Mouse (Mus musculus) E14TG2a.4 (cell line): ENCODE measurements at regions not wholly inside any gene's neighbourhood (a gene's known extent, or its start where the extent isn't known, plus 50 kb on each side); places are given as distances from the start of the nearest gene placed in this dataset.

ENCODE experiments used
- H3K27me3 ChIP-seq: 2 replicates; pipeline ENCODE4 v1.6.1; 2014; ENCODE audit warnings: low read length, control low read depth; ENCODE audit not compliant: insufficient read depth
- H3K36me3 ChIP-seq: 2 replicates; pipeline ENCODE4 v1.6.1; 2014; ENCODE audit warnings: low read length, control low read depth; ENCODE audit not compliant: insufficient read depth
- H3K4me1 ChIP-seq: replicated peaks from 2 replicates; pipeline ENCODE4 v1.6.1; 2014; ENCODE audit warnings: low read depth, low read length, control low read depth
- H3K4me3 ChIP-seq: replicated peaks from 2 replicates; pipeline ENCODE4 v1.5.1; 2014; ENCODE audit warnings: mild to moderate bottlenecking, low read length
- H3K9me3 ChIP-seq: 2 replicates; pipeline ENCODE4 v1.6.1; 2014; ENCODE audit warnings: low read length, control low read depth
- CTCF ChIP-seq: conservative IDR thresholded peaks from 2 replicates; pipeline ENCODE4 v1.5.1; 2014; ENCODE audit warnings: low read length
- NANOG ChIP-seq: IDR thresholded peaks from 2 replicates; pipeline ENCODE4 v1.6.1; 2014; ENCODE audit warnings: borderline replicate concordance, low read length, mixed read lengths
- POU5F1 ChIP-seq: IDR thresholded peaks from 2 replicates; pipeline ENCODE4 v1.6.1; 2014; ENCODE audit warnings: low read length, borderline replicate concordance

DNA sequence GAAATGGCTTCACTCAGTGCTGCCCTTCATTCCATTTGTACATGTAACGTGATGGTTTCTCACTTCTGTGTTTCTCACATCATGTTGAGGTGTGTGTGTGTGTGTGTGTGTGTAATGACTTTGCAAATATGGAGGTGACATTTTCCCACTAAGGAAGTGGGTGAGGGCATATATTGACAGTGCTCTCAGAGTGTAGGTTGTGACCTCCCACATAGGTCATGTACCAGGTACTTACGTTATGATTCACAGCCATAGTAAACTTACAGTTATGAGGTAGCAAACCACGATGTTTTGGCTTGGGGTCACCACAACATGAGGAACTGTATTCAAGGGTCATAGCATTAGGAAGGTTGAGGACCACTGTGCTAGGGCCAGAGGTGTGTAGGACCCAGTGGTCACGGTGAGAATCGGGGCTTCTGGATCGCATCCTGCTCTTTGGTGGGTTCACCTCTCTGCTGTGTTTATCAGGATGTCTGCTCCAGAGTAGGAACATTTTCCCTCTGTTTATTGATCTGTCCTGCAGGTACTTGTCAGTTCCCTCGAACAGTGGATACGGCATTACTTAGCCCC is 238.7 kb upstream of the Cxcr4 start:
- Histone ChIP-seq H3K9me3 (no peaks in the 10 kb centered on the region), H3K4me1 (peaks cover 4% of the 10 kb centered on the region; the same call in 1 of the 2 replicates), H3K36me3 (no peaks in the 10 kb centered on the region), H3K27me3 (peaks cover 4% of the 10 kb centered on the region; the same call in 1 of the 2 replicates), H3K4me3 (no peak overlapping the region)
- no peak for TF ChIP-seq POU5F1
- TF ChIP-seq CTCF = no peak
- no peak for TF ChIP-seq NANOG

DNA sequence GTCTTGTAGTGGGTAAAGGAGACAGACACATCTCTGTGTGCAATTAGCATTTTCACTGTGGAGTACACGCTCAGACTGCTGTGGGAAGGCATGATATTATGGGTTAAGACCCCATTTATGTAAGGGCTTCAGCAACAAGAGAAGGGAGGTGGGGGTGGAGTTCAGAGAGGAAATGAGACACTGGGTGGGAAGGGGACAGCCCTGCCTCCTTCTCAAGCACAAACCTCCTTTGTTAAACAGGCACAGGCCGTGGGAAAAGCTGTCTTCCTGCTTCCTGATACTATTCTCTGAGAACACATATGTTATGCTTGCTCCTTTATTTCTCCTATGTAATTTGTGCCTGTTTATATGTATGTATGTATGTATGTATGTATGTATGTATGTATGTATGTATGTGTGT is 237.4 kb upstream of the Cxcr4 start:
- H3K4me3 ChIP-seq = no peak overlapping the region
- TF ChIP-seq CTCF = no peak
- no peaks in the 10 kb centered on the region for H3K9me3 ChIP-seq
- H3K4me1 ChIP-seq = peaks cover 4% of the 10 kb centered on the region; the same call in 1 of the 2 replicates
- peaks cover 4% of the 10 kb centered on the region; the same call in 1 of the 2 replicates for H3K27me3 ChIP-seq
- no peaks in the 10 kb centered on the region for H3K36me3 ChIP-seq

DNA sequence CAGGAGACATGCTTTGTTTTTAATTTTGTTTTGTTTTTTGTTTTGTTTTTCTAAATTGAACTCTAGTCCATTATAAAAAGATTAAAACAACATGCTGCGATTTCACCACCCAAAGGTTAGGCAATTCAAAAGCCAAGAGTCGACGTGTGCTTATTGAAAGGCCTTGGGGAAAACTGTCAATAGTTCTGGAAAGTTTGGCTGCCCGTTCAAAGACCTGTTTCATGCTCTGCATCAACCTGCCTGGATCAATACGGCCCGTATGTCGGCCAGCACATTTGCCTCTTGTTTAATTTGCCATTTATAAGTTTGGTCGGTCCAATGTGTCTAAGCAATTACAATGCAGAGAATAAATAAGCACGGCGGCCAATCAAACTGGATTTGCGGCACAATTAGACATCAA is 234.3 kb upstream of the Cxcr4 start:
- H3K36me3 ChIP-seq = no peaks in the 10 kb centered on the region
- H3K27me3 ChIP-seq = no peaks in the 10 kb centered on the region
- H3K9me3 ChIP-seq = no peaks in the 10 kb centered on the region
- no peak for TF ChIP-seq NANOG
- no peak for TF ChIP-seq POU5F1
- no peak for TF ChIP-seq CTCF
- H3K4me3 ChIP-seq = no peak overlapping the region
- no peaks in the 10 kb centered on the region for H3K4me1 ChIP-seq

DNA sequence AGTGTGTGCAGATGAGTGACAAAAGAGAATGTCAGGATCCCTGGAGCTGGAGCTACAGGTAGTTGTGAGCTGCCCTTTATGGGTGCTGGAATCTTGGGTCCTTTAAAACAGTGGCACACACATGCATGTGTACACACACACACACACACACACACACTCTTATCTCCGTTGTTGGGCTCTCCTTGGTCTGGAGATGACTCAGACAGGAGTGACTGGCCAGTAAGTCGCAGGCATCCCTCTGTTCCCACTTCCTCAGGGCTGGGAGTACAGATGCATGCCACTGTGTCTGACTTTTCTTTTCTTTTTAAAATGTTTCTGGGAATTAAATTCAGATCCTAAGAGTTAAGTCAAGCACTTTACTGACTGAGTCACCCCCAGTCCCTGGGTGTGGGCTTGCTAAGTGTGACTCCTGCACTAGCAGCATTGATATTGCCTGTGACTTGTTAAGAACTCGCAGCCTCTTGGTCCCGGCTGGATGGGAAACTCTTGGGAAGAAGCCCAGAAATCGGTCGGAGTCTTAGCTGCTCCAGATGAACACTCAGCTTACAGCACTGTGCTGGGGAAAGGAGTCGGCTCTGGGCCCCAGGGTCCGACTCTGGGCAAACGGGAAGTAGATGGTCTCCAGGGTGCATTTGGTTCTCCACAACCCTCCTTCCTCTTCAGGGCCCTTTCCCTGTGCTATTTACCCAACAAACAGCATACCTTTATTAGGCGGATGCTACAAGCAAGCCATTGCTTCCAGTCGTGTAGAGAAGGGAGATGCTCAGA is 233.0 kb upstream of the Cxcr4 start:
- Histone ChIP-seq H3K27me3 (no peaks in the 10 kb centered on the region), H3K4me1 (no peaks in the 10 kb centered on the region), H3K4me3 (no peak overlapping the region), H3K9me3 (no peaks in the 10 kb centered on the region), H3K36me3 (no peaks in the 10 kb centered on the region)
- TF ChIP-seq POU5F1 = no peak
- TF ChIP-seq NANOG = no peak
- TF ChIP-seq CTCF = no peak

DNA sequence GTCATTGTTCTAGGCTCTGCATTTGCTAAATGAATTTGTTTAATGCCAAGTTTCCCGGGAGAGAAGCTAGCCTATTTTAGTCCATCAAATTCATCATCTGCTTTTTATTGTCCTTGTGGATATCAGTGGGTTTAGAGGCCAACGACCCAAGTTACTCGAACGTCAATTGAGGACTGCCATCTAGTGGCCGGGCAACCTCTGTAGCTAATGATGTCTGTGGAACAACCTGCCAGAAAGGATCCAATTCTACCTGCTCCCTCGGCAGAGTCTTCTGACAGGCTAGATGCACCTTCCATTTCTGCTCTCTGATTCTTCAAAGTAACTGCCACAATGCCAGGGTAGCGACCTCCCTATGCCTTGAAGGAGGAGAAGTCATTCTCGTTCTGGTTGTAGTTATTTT is 232.1 kb upstream of the Cxcr4 start:
- Histone ChIP-seq H3K36me3 (no peaks in the 10 kb centered on the region), H3K9me3 (no peaks in the 10 kb centered on the region), H3K4me1 (no peaks in the 10 kb centered on the region), H3K27me3 (no peaks in the 10 kb centered on the region), H3K4me3 (no peak overlapping the region)
- TF ChIP-seq NANOG = no peak
- peak; percentile 57 for TF ChIP-seq CTCF
- TF ChIP-seq POU5F1 = no peak

- H3K4me1 ChIP-seq = no peaks in the 10 kb centered on the region
- no peak for TF ChIP-seq CTCF
- no peak for TF ChIP-seq NANOG
- no peak for TF ChIP-seq POU5F1
- no peaks in the 10 kb centered on the region for H3K9me3 ChIP-seq
- H3K36me3 ChIP-seq = no peaks in the 10 kb centered on the region
- H3K4me3 ChIP-seq = no peak overlapping the region
- H3K27me3 ChIP-seq = no peaks in the 10 kb centered on the region
Observed at GRCm38 (mm10) chr1:128821991-128822390, 229.9 kb upstream of the Cxcr4 start.

- Histone ChIP-seq H3K4me1 (no peaks in the 10 kb centered on the region), H3K4me3 (no peak overlapping the region)
Observed at GRCm38 (mm10) chr1:128820527-128820926, 228.4 kb upstream of the Cxcr4 start.

DNA sequence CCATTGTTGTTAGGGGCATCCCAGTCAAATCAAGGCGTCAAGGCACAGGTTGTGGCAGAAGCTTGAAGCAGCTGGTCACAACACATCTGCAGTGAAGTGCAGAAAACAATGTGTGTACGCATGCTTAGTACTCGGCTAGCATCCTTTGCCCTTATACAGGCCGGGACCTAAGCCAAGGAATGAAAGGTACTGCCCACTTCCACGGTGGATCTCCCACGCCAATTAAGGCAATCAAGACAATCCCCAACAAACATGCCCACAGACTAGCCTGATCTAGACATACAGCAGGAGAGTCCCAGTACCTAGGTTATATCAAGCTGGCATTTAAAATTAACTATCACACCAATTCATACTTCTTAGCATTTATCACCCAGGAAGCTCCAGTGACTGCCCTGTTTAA is 227.5 kb upstream of the Cxcr4 start:
- Histone ChIP-seq H3K36me3 (no peaks in the 10 kb centered on the region), H3K27me3 (no peaks in the 10 kb centered on the region), H3K4me1 (no peaks in the 10 kb centered on the region), H3K4me3 (no peak overlapping the region), H3K9me3 (no peaks in the 10 kb centered on the region)
- TF ChIP-seq NANOG (no peak), CTCF (no peak), POU5F1 (no peak)

More at GRCm38 (mm10) chr1:128820527-128820926, 228.4 kb upstream of the Cxcr4 start:
- no peaks in the 10 kb centered on the region for H3K36me3 ChIP-seq
- no peaks in the 10 kb centered on the region for H3K9me3 ChIP-seq
- TF ChIP-seq POU5F1 (no peak), CTCF (peak; percentile 56), NANOG (no peak)
- no peaks in the 10 kb centered on the region for H3K27me3 ChIP-seq

- H3K4me3 ChIP-seq = no peak overlapping the region
- H3K36me3 ChIP-seq = no peaks in the 10 kb centered on the region
- TF ChIP-seq CTCF (no peak), POU5F1 (no peak), NANOG (no peak)
- no peaks in the 10 kb centered on the region for H3K27me3 ChIP-seq
- H3K4me1 ChIP-seq = no peaks in the 10 kb centered on the region
- H3K9me3 ChIP-seq = no peaks in the 10 kb centered on the region
Observed at GRCm38 (mm10) chr1:128813379-128813778, 221.3 kb upstream of the Cxcr4 start.
